Mouse (Mus musculus) brain, embryonic 14.5 days (tissue): ENCODE measurements at regions not wholly inside any gene's neighbourhood (a gene's known extent, or its start where the extent isn't known, plus 50 kb on each side); places are given as distances from the start of the nearest gene placed in this dataset.

Source experiments
- CTCF ChIP-seq: fragments of 200-500 bp; IDR thresholded peaks from 2 replicates; pipeline ENCODE4 v1.5.1; 2012; ENCODE audit warnings: inconsistent platforms, mild to moderate bottlenecking, moderate library complexity, borderline replicate concordance; ENCODE audit not compliant: insufficient read depth, insufficient read length; ENCODE audit errors: extremely low read depth
- POLR2A ChIP-seq: fragments of 200-500 bp; IDR thresholded peaks from 2 replicates; pipeline ENCODE4 v1.6.1; 2012; ENCODE audit warnings: mild to moderate bottlenecking, inconsistent platforms, borderline replicate concordance; ENCODE audit not compliant: poor library complexity, insufficient read depth, insufficient read length, severe bottlenecking; ENCODE audit errors: extremely low read depth

GRCm38 (mm10) chr2:169510741-169511140, 76.8 kb downstream of the Gm11011 start:
- no peak for TF ChIP-seq CTCF
- no peak for TF ChIP-seq POLR2A
